Mouse (Mus musculus) bone marrow, adult 2 months (tissue): Measurements from ENCODE around the gene Mia2.

Experiments used
- CTCF ChIP-seq: fragments of 200-500 bp; IDR thresholded peaks from 2 replicates; pipeline ENCODE4 v1.5.1; 2011; ENCODE audit warnings: low read length, control low read depth; ENCODE audit not compliant: control insufficient read depth, insufficient read depth
- POLR2A ChIP-seq: fragments of 200-500 bp; IDR thresholded peaks from 2 replicates; pipeline ENCODE4 v1.6.1; 2011; ENCODE audit warnings: low read depth, mild to moderate bottlenecking, control low read depth, low read length, borderline replicate concordance; ENCODE audit not compliant: control insufficient read depth

DNA sequence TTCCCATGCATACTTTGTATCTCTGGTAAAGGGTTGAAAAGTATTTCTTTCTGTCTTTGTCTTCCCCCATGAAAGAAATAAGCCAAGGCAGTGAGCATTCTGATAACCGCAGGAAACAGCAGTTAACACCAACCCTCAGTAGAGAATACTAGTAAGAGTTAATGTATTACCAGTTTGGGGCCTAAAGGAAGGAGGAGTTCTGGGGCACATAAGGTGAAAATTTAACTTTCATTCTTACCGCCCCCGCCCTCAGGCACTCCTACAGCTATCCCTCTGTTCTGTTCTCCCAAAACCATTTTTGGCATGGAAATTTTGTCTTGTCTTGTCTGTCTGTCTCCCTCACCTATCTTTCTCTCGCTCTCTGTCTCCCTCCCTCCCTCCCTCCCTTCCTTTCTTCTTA, 54.1 kb downstream of the Mia2 start:
- TF ChIP-seq CTCF (no peak), POLR2A (no peak)
